9 mouse cellular contexts compared by ENCODE assay signal in the genomic region with DNA sequence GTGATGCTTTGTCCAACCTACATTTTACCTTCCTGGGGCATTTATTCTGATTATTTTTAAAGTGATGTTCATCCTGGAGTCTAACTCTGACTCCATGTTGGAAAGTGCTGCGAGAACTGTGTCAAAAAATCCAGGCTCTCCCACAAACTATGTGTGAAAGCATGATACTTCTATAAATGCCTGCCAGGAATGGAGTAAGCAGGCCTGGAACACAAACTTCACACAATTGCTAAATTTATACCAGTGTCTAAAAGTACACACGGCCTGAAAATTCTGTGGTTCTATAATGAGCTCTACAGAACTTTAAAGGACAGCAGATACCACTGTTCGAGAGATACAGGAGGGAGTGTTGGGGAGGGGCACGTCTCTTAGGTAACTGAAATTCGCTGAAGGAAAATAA.
"Had no signal": no experiment of that assay in that cellular context is flagged by ENCODE, and none has a peak within 500 bp of the region (broad histone marks: within the 10 kb centered on the region; RNA-seq: fewer than 3 reads in every experiment).

No protein-coding gene starts in this region.

- DNase-seq: kidney, adult 11 months; kidney, adult 9 months; kidney, postnatal 36 days; layer of hippocampus, adult 9-11 months; layer of hippocampus, postnatal 36 days; lung, embryonic 14.5 days; lung, postnatal 10 days; retina, postnatal 1 day; thymus, postnatal 4 days had no signal
